Mouse (Mus musculus): ENCODE data around the gene Ugt2a3.
"Not testable (repeated sequence)": the region's sequence is repeated elsewhere in the genome, so short reads cannot be mapped to it uniquely, and the experiment has no call there.

Ugt2a3 gene

DNA sequence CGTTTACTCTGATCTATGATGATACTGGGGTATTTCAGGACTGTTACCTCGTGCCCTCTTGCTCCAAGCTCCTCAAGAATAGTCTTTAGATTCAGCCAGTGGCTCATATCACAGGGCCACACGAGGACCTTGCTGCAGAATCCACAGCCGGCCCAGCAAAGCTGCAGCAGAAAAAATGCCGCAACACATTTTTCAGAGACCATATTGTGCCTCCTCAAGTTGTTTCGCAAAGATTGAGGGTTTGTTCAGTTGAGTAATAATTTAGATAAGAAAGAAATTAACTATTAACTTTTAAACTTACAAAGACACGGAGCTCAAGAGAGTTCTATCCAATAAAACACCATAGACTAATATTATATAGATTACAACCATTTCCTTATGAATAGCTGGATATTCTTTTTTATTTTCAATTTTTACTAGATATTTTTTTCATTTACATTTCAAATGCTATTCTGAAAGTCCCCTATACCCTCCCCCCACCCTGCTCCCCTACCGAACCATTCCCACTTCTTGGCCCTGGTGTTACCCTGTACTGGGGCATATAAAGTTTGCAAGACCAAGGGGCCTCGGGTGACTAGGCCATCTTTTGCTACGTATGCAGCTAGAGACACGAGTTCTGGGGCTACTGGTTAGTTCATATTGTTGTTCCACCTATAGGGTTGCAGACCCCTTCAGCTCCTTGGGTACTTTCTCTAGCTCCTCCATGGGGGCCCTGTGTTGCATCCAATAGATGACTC, at the start of gene Ugt2a3:
Ugt2a3 (minus strand) TSS at position 235 of the 737 bp plus-strand sequence.
- DNase-seq (ENCODE audit: low spot score) = no peak

DNA sequence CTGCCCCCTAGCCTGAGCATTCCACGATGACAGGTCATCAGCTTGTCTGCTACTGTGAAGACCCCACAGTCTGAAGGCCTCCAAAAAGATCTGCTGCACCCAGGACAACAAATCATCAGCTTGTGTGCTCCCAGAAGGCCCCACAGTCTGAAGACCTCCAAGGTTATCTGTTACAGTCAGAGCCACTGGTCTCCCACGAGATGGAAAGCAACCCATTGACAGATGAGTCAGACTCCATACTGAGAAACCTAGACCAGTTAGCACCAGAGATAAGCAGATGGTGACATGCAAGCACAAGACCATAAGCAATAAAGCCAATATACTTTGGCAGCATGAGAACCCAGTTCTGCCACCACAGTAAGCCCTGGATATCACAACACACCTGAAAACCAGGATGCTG, 43.2 kb upstream of the Ugt2a3 start:
- DNase-seq (ENCODE audit: low spot score) = no peak

DNA sequence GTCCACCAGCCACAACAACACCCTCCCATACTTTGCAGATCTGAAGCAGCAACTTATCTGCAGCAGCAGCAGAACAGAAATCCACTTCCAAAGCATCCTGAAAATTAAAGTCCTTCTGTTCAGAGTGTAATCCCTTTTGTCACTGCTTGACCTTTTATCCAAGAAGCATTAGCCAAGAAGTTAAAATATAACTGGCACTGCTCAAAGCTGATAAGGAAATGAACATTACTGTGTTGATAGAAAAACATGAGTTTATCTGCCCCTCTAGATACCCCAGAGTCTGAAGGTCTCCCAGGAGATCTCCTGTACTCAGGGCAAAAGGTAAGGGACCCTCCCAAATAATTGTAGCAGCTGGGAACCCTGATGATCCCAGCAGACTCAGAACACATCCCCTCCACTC, 42.8 kb upstream of the Ugt2a3 start:
- no peak for DNase-seq (ENCODE audit: low spot score)

DNA sequence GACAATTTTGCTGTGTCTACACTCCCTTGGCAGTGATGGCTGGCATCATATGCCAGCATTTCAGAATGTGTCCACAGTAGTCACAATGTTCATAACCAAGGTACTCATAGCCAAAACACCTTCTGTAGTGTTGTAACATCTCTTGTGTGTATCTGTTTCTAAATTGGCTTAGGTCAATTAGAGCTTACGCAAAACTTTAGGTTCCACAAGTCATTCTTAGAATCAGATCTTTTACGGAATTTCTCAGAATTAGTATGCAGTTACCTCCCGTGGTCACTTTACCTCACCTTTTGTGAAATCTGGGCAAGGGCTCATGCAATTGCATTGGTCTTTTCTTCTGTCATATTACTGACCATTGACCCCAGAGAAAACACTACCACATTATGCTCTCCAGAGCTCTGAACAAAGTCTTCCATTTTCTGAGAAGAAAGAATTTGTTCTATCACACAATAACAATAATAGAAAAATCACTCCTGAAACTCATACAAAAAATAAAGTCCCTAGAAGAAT, 38.9 kb upstream of the Ugt2a3 start:
- no peak for DNase-seq (ENCODE audit: low spot score)

DNA sequence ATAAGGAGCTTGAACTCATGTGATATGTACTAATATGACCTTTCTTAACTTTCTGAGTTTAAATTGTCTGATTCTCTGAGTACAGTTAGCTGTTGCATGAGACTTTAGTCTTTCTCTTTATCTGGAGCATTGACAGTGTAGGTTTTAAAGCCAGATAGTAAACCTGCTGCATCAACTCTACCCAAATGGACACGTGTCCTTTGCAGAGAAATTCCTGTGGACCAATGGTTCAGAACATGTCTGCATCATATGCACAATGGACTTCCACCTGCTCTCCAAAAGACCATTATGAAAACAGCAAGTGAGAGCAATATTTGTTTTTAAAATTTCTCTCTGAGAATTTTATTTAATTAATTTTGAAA, 36.5 kb upstream of the Ugt2a3 start:
- no peak for DNase-seq (ENCODE audit: low spot score)

DNA sequence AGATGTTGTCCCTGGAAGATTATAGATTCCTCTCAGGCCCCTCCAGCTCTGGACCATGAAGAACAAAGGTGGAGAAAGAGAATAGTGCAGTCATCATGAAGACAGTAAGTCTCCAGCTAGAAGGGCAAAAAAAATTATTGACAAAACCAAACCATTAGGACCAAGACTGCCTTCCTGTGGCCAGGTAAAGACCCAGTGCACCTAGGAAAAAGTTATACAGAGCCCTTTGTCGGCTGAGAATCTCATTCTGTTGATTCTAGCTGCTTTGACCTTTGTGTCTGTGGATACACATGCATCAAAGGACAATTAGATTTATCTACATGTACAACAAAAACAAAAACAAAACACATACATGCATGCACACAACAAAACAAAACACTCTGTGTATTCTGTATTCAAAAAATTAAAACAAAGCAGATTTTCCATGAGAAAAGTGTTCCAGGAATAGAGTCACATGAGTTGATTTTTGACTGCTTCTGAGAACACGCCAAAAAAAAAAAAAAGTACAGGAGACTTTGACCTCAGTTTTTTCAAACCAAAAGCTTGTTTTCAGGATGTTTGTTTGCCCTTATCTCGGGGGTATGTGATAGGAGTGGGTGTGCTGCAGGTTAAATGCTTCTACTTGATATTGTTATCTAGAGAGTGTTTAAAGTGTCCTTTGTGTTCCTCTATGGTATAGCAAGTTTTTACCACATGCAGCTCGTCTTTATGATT, 36.0 kb upstream of the Ugt2a3 start:
- not testable (repeated sequence) for DNase-seq (ENCODE audit: low spot score)

DNA sequence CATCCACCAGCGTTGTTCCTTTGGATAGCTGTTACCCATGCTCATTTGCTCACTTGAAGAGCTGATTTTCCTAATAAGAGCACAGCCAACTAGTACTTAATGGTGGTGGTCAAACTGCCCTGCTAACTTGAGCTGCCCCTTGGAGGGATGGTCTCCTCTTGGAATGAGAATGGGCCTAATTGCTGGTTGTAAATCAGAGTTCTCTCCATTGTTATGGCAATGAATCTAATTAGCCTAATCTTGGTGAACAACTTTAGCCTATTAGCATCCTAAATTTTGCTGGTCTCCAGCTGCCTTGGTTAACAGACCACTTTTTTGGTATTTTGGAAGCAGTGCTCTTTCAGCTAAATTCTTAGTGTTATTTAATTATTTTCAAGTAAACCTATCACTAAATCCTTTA, 13.4 kb upstream of the Ugt2a3 start:
- no peak for DNase-seq (ENCODE audit: low spot score)

DNA sequence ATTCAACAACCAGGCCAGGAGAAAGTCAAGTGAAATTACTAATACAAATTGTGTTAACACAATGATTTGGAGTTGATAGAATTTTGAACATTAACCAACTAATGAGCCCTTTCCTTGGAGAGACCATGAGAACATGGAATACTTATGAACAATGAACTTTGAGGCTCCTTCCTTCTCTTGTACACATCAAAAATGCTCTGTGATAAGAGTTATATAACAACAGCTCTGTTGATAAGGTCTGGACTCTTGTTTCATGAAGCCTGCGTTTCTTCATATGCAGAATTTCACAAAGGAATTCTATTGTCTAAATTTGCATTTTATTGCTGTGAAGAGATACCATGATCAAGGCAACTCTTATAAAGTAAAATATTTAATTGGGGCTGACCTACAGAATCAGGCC, 12.2 kb upstream of the Ugt2a3 start:
- not testable (repeated sequence) for DNase-seq (ENCODE audit: low spot score)

DNA sequence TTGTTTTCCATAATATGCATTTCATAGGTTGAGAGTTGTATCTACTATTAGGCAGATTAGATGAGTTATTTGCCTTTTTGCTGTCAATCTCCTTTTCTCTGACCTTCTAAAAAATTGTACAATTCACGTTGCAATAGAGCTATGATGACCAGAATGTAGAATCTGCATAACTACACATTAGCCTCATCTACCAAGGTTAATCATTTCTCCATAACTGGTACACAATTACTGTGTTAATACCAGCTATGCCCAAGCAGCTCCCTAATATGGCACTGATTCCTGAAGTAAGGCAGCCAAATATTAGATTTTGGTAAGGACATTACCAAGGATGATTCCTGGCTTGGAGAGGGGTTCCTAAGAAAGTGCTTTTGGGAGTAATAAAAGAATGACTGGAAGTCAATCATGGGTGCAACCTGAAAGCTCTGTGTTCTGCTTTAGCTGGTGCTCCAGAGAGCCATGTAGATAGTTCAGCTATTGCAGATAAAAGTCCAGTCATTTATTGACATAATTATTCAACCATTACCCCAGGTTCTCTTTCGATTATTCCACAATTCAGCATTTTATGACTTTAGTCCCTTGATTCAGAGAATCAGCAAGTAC, 10.6 kb upstream of the Ugt2a3 start:
- not testable (repeated sequence) for DNase-seq (ENCODE audit: low spot score)

DNA sequence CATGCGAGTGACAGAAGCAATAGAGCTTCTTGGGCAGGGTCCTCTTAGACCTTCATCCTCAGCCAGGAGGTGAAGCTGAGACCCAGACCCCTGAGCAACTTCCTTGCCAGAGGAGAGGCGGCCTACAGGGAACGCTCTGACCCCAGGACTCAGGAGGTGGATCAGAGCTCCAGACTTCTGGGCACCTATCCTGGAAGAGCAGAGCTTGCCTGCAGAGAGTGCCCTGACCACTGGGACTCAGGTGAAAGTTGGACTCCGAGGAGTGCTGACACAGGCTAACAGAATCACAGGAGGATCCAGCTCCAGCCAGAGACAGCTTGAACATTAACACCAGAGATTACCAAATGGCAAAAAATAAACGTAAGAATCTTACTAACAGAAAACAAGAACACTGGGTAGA, 3.5 kb upstream of the Ugt2a3 start:
- DNase-seq (ENCODE audit: low spot score) = no peak

DNA sequence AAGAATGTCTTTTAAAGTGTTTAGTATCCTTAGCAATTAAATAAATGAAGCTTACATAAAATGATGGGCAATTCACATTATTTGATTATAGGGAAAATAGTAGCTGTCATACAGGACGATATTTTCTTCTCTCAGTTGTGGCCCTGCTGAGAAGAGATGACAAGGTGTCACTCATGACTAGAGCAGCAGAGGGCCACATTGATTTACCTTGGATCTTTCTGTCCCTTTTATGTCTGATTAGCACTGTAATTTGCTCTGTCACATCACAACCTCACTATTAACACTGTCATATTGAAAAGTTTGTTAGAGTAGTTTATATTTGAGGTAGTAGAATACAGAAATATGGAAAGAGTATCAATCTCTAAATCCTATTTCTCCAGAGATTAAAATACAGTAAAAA, 1.8 kb downstream of the Ugt2a3 start:
- no peak for DNase-seq (ENCODE audit: low spot score)

DNA sequence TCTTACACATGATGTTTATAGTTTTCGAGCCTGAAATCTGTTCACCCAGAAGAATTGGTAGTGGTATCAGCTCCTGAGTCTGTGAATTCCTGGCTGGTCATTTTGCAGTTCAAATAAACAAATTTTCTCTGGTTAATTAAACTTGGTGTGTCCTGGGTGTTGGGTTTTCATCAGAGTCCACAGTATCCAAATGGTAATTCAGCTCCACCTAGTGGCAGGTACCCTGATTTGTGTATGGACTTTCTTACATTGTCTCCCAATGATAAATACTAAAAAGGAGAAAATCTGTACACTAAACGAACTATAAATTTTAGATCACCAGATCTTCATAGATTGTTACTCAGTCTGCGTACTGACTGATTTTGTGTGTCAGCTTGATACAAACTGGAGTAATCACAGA, 3.4 kb downstream of the Ugt2a3 start:
- peak; percentile 30 for DNase-seq (ENCODE audit: low spot score)

DNA sequence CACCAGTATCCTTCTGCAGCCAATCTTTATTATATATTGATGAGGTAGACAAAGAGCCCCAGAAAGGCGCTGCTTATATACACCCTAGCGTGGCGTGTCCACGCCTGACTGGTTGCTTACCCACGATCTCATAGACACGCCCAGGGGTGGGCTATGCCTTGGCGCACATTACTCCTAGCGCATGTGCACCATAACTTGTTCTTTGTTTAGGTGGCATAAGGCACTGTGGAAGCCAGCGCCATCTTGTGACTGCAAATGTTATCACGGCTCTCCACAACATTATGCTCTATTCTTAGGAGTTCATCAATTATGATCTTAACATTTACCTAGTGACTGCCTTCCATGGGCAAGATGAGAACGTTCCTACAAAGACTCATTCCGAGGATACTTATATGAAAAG, 25.6 kb downstream of the Ugt2a3 start:
- DNase-seq (ENCODE audit: low spot score) = no peak

DNA sequence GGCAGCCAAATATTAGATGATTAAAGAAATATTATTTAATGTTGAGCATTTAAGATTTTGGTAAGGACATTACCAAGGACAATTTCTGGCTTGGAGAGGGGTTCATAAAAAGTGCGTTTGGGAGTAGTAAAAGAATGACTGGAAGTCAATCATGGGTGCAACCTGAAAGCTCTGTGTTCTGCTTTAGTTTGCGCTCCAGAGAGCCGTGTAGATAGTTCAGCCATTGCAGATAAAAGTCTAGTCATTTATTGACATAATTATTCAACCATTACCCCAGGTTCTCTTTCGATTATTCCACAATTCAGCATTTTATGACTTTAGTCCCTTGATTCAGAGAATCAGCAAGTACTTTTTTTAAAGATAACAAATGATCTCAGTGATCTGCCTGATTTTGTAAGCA, 50.8 kb downstream of the Ugt2a3 start:
- DNase-seq (ENCODE audit: low spot score) = not testable (repeated sequence)

DNA sequence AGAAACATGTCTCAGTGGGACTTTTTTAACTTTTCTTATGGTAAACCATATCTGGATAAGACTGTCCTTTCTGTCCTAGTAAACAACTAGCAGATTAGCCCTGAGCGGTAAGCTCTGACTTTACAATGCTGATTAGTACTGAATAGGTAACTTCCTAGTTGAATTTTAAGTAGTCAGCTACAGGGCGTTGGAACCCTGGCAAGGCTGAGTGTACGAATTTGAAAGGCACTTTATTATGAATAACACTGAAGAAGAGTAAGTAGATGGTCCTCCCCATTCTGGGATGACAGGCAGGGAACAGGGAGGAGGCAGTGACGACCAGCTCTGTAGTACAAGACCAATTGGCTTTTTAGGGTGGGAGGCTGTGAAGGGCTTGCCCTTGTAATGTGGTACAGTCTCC, 61.0 kb downstream of the Ugt2a3 start:
- DNase-seq (ENCODE audit: low spot score) = not testable (repeated sequence)

DNA sequence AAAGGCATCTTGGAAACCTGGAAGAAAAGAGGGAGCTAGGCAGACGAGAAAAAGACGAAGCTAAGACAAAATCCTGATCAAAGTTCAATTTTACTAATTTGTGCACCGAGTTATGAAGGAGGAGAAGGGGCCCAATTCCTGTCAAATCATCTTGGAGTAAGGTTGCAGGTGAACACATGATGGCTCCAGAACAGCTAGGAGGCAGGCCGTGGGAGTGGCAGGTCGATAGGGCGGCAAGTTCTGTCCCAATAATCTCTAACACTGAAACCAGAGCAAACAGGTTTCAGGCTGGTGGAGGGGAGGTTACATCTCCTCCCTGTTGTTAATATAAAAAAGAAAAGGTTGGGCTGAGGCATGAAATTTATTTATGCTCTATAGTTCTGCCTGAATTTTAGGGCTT, 61.4 kb downstream of the Ugt2a3 start:
- DNase-seq (ENCODE audit: low spot score) = no peak
